Mouse (Mus musculus) CH12.LX (cell line): Measurements from ENCODE around the gene Igf1r. TPM values are rescaled to one million over a fixed set of nuclear protein-coding genes. Genes with fewer than 3 reads are reported as not detected.

Experiments
- DNase-seq: peaks from one replicate; pipeline ENCODE4 v3.0.0-alpha.2; 2013; ENCODE audit errors: extremely low read depth
- H3K27ac ChIP-seq: 2 replicates; pipeline ENCODE4 v1.5.1; 2012; ENCODE audit warnings: low read depth, mild to moderate bottlenecking, control low read depth, moderate library complexity; ENCODE audit not compliant: insufficient read depth
- H3K27me3 ChIP-seq: replicated peaks from 2 replicates; pipeline ENCODE3; 2012; ENCODE audit warnings: inconsistent platforms
- H3K36me3 ChIP-seq, 2 experiments: replicated peaks in 1 of 2; 2 replicates each; pipeline versions ENCODE3 to v1.6.1; 2012; ENCODE audit warnings: inconsistent platforms in 1 of 2, low read length in 1 of 2, mild to moderate bottlenecking in 1 of 2, mixed read lengths in 1 of 2, moderate library complexity in 1 of 2; ENCODE audit not compliant: control insufficient read depth in 1 of 2, insufficient read depth in 1 of 2
- H3K4me1 ChIP-seq, 2 experiments: 2 replicates each; pipeline ENCODE4 v1.6.1; 2012; ENCODE audit warnings: inconsistent platforms in 1 of 2, moderate library complexity in 1 of 2; ENCODE audit not compliant: insufficient read depth in 2 of 2, control insufficient read depth in 1 of 2
- H3K4me2 ChIP-seq: 2 replicates; pipeline ENCODE4 v1.6.1; 2012; ENCODE audit warnings: low read depth, mild to moderate bottlenecking, control low read depth; ENCODE audit not compliant: poor library complexity, insufficient read depth, severe bottlenecking
- H3K4me3 ChIP-seq, 3 experiments: fragments of 150-350 bp in 1 of 3; sonication (generic) in 1 of 3; replicated peaks in 1 of 3; 2 replicates each; pipeline versions ENCODE3 to v1.5.1; 2011 to 2012; ENCODE audit warnings: low read depth in 2 of 3, low read length in 2 of 3, mild to moderate bottlenecking in 2 of 3, moderate library complexity in 2 of 3, control low read depth in 1 of 3, improper control_type of control experiment in 1 of 3, inconsistent platforms in 1 of 3, mixed read lengths in 1 of 3; ENCODE audit not compliant: poor library complexity in 1 of 3
- H3K79me2 ChIP-seq: replicated peaks from 2 replicates; pipeline ENCODE4 v1.6.1; 2012; ENCODE audit warnings: mild to moderate bottlenecking, moderate library complexity; ENCODE audit not compliant: control insufficient read depth, poor library complexity, insufficient read depth, severe bottlenecking; ENCODE audit errors: extremely low read depth
- H3K9ac ChIP-seq: 2 replicates; pipeline ENCODE4 v1.6.1; 2012; ENCODE audit warnings: low read depth, mild to moderate bottlenecking, control low read depth, moderate library complexity; ENCODE audit not compliant: insufficient read depth
- H3K9me3 ChIP-seq: replicated peaks from 2 replicates; pipeline ENCODE3; 2012; ENCODE audit warnings: low read length, inconsistent platforms, mixed read lengths
- BHLHE40 ChIP-seq: IDR thresholded peaks from 2 replicates; pipeline ENCODE4 v1.6.1; 2011; ENCODE audit warnings: mild to moderate bottlenecking, low read depth, low read length, improper control_type of control experiment
- CHD2 ChIP-seq: IDR thresholded peaks from 2 replicates; pipeline ENCODE4 v1.6.1; 2011; ENCODE audit warnings: low read length, improper control_type of control experiment
- E2F4 ChIP-seq: IDR thresholded peaks from 2 replicates; pipeline ENCODE4 v1.6.1; 2011; ENCODE audit warnings: low read depth, low read length, improper control_type of control experiment; ENCODE audit not compliant: insufficient replicate concordance
- IRF4 ChIP-seq: IDR thresholded peaks from 2 replicates; pipeline ENCODE4 v1.6.1; 2014; ENCODE audit warnings: low read depth, mild to moderate bottlenecking, inconsistent platforms, low read length, improper control_type of control experiment
- JUND ChIP-seq: conservative IDR thresholded peaks from 2 replicates; pipeline ENCODE4 v1.6.1; 2011; ENCODE audit warnings: low read depth, low read length, improper control_type of control experiment
- MEF2A ChIP-seq: IDR thresholded peaks from 2 replicates; pipeline ENCODE4 v1.6.1; 2014; ENCODE audit warnings: low read depth, mild to moderate bottlenecking, inconsistent platforms, low read length, improper control_type of control experiment, borderline replicate concordance
- MXI1 ChIP-seq: IDR thresholded peaks from 2 replicates; pipeline ENCODE4 v1.6.1; 2011; ENCODE audit warnings: mild to moderate bottlenecking, low read depth, low read length, improper control_type of control experiment
- RAD21 ChIP-seq: IDR thresholded peaks from 2 replicates; pipeline ENCODE4 v1.6.1; 2011; ENCODE audit warnings: low read depth, mild to moderate bottlenecking, low read length, improper control_type of control experiment, moderate library complexity
- RCOR1 ChIP-seq: conservative IDR thresholded peaks from 2 replicates; pipeline ENCODE4 v1.6.1; 2012; ENCODE audit warnings: low read depth, mild to moderate bottlenecking, inconsistent platforms, low read length, improper control_type of control experiment
- TCF12 ChIP-seq: IDR thresholded peaks from 2 replicates; pipeline ENCODE4 v1.6.1; 2014; ENCODE audit warnings: low read depth, mild to moderate bottlenecking, inconsistent platforms, low read length, improper control_type of control experiment
- USF2 ChIP-seq: conservative IDR thresholded peaks from 2 replicates; pipeline ENCODE4 v1.6.1; 2011; ENCODE audit warnings: low read depth, low read length, improper control_type of control experiment
- ZC3H11A ChIP-seq: IDR thresholded peaks from 2 replicates; pipeline ENCODE4 v1.6.1; 2012; ENCODE audit warnings: low read depth, mild to moderate bottlenecking, inconsistent platforms, low read length, improper control_type of control experiment
- dilution Hi-C: fragments of 300-500 bp; cut with MboI; formaldehyde crosslinking; loops from 2 replicates; pipeline ENCODE4 v1.14.3; 2020; ENCODE audit warnings: low sequenced_read_pairs; ENCODE audit not compliant: extremely low pct_unique_long_range_greater_than_20kb, extremely low pct_ligation_motif_present
- in situ Hi-C: fragments of 300-500 bp; cut with MboI; formaldehyde crosslinking; loops from 3 replicates; pipeline ENCODE4 v1.14.3; 2019; ENCODE audit warnings: low sequenced_read_pairs, low pct_ligation_motif_present, low pct_unique_long_range_greater_than_20kb, mixed read lengths
- polyA plus RNA-seq: library from polyadenylated mRNA; unstranded; fragments of >175 nt; gene quantifications from 2 replicates; pipeline ENCODE4 v1.2.1, GENCODE M21; 2012; ENCODE audit warnings: low read depth; ENCODE audit not compliant: insufficient read length
- total RNA-seq, 2 experiments: library from RNA; depleted of rRNA; stranded (reverse); fragments of 300-350 nt in 1 of 2; fragments of >200 nt in 1 of 2; gene quantifications; 2 replicates each; pipeline ENCODE4 v1.2.3; 2012 to 2014

Gene Igf1r
- total and polyA plus RNA-seq, 3 experiments, result 0.19 to 1.6 (median 0.29) TPM

DNA sequence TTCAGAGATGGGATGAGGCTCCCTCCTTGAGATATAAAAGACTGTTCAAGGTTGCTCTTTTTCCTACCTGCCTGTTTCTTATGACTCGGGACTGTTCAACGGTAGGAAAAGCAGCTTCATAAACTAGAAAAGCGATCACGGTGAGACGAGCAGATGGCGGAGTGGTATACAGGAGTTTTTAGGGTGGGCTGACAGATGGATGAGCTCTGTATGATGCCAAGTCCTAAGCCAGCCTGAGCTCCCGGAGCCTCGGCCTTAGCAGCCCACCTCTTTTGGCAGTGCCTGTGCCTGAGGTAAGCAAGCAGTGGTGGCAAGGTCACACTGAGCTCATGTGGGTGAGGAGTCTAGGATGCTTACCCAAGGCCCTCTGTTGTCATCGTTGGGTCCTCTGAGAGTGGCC, 278.2 kb downstream of the Igf1r start:
- DNase-seq, result no peak
- H3K9ac ChIP-seq, result no peak overlapping the region
- H3K4me3 ChIP-seq, result no peak overlapping the region
- dilution Hi-C loops (no loop called here), in situ Hi-C loops (no loop called here)
- H3K27ac ChIP-seq, result no peak overlapping the region
- no peaks in the 10 kb centered on the region for H3K9me3 ChIP-seq
- no peak for TF ChIP-seq MEF2A
- TF ChIP-seq RCOR1, result no peak
- TF ChIP-seq JUND, result no peak
- TF ChIP-seq E2F4, result no peak
- peaks cover 13 to 35% of the 10 kb centered on the region in 2 experiments for H3K4me1 ChIP-seq
- H3K27me3 ChIP-seq, result no peaks in the 10 kb centered on the region
- no peaks in the 10 kb centered on the region for H3K36me3 ChIP-seq
- H3K79me2 ChIP-seq, result no peaks in the 10 kb centered on the region
- no peak overlapping the region for H3K4me2 ChIP-seq

DNA sequence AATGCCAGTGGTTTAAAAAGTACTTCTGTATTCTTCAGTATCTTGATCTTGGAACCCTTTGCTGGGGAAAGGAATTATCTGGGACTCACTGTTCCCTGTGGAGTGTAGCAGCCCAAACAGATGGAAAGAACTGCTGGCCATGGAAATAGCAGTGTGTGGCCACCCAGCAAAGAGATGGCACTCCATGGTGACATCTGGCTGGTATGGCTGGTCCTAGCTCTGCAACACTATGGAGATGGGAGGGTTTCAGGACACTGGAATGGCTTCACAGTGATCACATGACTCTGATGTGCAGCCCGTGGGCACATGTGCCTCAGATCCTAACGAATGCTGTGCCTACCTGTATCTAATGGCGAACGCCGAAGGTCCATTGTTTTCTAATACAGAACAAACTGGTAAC, 279.9 kb downstream of the Igf1r start:
- Histone ChIP-seq H3K27ac (no peak overlapping the region), H3K4me2 (no peak overlapping the region)
- in situ Hi-C loops, result no loop called here
- TF ChIP-seq CHD2 (no peak), IRF4 (no peak), USF2 (no peak)
- TF ChIP-seq, all 38 proteins: peak for 0
- no peak for DNase-seq
- Histone ChIP-seq H3K36me3 (no peaks in the 10 kb centered on the region), H3K9ac (no peak overlapping the region), H3K4me3 (no peak overlapping the region), H3K9me3 (no peaks in the 10 kb centered on the region), H3K27me3 (no peaks in the 10 kb centered on the region), H3K79me2 (no peaks in the 10 kb centered on the region), H3K4me1 (peaks cover 8 to 39% of the 10 kb centered on the region in 2 experiments)
- dilution Hi-C loops, result no loop called here

GRCm38 (mm10) chr7:68233619-68234223, 281.1 kb downstream of the Igf1r start:
- H3K27me3 ChIP-seq, result no peaks in the 10 kb centered on the region
- TF ChIP-seq MXI1 (no peak), BHLHE40 (peak; percentile 73), ZC3H11A (no peak), MEF2A (no peak), IRF4 (peak; percentile 26; the same call in 1 of the 2 replicates), RAD21 (no peak), TCF12 (no peak)
- TF ChIP-seq, all 38 proteins: peak for 2
- in situ Hi-C loops, result no loop called here
- dilution Hi-C loops, result no loop called here
- Histone ChIP-seq H3K79me2 (no peaks in the 10 kb centered on the region), H3K9ac (no peak overlapping the region), H3K4me1 (peaks cover 8 to 31% of the 10 kb centered on the region in 2 experiments), H3K4me3 (no peak overlapping the region), H3K27ac (no peak overlapping the region), H3K4me2 (peak overlapping the region; percentile 51), H3K9me3 (no peaks in the 10 kb centered on the region), H3K36me3 (no peaks in the 10 kb centered on the region)
- DNase-seq, result no peak
